Mouse (Mus musculus): ENCODE results near the gene Nisch. TPM values are rescaled to one million over a fixed set of nuclear protein-coding genes. Genes with fewer than 3 reads are reported as not detected.

The Nisch gene
- 137 and 211 TPM in 2 replicates for total RNA-seq (2014; fragmentation: Nextera tagmentation)
- total RNA-seq (2017) = 86.1 and 111 TPM in 2 replicates

DNA sequence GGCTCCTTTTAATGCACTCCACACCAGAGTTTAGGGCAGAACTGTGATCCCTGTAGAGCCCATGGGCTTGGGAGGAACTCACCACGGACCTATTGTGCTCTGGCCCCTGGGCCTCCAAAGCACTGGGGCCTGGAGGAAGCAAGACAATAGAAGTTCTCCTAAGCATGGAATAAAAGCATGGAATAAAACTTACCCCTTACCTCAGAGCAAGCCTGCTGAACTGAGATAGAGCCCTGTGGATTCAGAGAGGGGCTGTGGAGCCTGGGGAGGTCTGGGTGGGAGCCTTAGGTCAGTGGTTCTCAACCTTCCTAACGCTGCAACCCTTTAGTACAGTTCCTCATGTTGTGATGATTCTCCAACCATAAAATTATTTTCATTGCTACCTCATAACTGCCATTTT is at the start of gene Nisch:
Gene Nisch (minus strand): TSS at position 101 of the 400 bp plus-strand sequence.
- ATAC-seq (replicated peaks; ENCODE audit: poor library complexity, severe bottlenecking) = no peak

GRCm38 (mm10) chr14:31260932-31261331 is 44.2 kb upstream of the Nisch start:
- no peak for ATAC-seq (replicated peaks; ENCODE audit: poor library complexity, severe bottlenecking)

GRCm38 (mm10) chr14:31260374-31260773 is 43.6 kb upstream of the Nisch start:
- no peak for ATAC-seq (replicated peaks; ENCODE audit: poor library complexity, severe bottlenecking)

- ATAC-seq (replicated peaks; ENCODE audit: poor library complexity, severe bottlenecking) = no peak
These were observed 41.8 kb upstream of the Nisch start for GRCm38 (mm10) chr14:31258476-31259050.

DNA sequence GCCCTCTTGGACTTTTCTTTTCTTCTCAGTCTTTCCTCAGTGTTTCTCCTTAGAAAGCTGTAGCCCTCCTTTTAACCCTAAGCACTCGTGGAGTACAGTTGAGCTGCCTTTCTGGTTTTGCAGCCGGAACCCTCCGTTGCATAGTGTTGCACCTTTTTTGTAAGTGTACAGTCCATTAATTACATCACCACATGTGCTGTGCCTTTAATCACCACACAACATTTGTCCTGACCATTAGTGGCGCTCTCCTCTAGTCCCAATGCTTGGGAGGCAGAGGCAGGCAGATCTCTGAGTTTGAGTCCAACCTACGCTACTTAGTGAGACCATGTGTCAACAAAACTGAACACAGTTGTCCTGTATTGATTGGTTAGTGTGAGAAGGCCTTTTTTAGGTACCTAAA is 35.3 kb upstream of the Nisch start:
- no peak for ATAC-seq (replicated peaks; ENCODE audit: poor library complexity, severe bottlenecking)

DNA sequence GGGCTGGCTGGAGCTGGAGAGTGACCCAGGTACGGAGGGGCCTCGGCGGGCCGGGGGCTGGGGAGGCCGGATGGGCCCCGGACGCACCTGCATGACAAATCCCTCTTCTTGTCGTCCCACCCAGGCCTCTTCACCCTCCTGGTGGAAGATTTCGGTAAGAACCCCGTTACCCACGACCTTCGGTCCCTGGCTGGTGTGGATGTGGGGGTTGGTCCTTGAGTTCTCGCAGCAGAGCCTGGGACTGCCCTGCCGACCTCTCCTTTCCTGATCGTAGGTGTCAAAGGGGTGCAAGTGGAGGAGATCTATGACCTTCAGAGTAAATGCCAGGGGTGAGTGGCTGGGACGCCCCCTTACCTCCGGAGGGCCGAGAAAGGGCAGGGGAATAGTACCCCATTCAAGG is 34.9 kb upstream of the Nisch start:
- ATAC-seq (replicated peaks; ENCODE audit: poor library complexity, severe bottlenecking) = no peak

GRCm38 (mm10) chr14:31251084-31251604 is 34.4 kb upstream of the Nisch start, which contains the start of the genes Phf7 and Bap1:
Gene Phf7, minus strand, starts transcription at chr14:31251317.
Gene Bap1, plus strand, starts transcription at chr14:31251450.
- peak; percentile 91 for ATAC-seq (replicated peaks; ENCODE audit: poor library complexity, severe bottlenecking)

DNA sequence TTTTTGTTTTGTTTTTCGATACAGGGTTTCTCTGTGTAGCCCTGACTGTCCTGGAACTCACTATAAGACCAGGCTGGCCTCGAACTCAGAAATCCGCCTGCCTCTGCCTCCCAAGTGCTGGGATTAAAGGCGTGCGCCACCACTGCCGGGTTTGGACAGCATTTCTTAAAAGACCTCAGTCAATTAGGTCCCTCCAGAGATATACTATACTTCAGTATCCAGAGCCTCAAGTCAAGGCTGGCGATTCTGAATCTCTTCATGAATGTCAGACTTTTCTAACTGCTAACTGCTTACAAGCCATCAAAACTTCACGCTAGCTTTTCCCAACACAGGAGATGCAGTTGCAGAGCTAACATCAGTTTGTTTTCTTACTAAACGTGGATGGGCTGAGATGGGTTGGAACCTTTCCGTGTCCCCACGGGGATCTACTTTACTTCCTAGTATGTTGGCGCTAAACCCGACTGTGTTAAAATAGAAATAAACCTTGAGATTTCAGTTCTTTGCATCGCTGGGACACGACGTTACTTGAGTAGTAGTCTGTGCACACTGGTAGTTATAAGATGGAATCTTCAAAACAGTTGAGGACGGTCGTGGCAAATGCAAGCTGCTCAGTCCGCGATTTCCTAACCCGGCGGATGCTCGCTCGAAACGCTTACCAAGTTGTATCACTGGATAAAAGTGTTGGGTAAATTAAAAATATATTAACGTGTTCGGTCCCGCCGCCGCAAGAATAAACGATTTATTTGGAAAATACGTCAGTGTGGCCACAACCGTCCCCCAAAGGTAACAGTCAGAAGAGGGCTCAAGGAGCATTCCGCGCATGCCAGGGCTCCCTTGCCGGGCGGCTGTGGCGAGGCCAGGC is 33.7 kb upstream of the Nisch start:
- peak; percentile 3; the same call in 1 of the 2 replicates for ATAC-seq (replicated peaks; ENCODE audit: poor library complexity, severe bottlenecking)

GRCm38 (mm10) chr14:31248396-31248795 is 31.6 kb upstream of the Nisch start:
- no peak for ATAC-seq (replicated peaks; ENCODE audit: poor library complexity, severe bottlenecking)

GRCm38 (mm10) chr14:31245946-31246345 is 29.2 kb upstream of the Nisch start:
- ATAC-seq (replicated peaks; ENCODE audit: poor library complexity, severe bottlenecking) = no peak

DNA sequence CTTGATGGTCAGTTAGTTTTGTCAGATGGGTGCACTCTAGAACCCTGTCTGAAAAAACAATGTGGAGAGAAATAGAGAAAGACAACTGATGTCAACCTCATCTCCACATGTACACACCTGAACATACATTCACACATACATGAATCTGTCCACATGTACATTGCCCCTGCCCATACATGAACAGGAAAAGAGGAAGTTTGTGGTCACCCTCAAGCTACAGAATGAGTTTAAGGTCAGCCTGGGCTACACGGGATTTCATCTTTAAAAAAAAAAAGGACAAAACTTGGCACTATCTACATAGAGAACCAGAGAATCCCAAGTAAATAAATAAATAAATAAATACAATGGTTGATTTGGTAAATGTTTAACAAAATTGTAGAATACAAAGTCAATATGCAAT is 28.0 kb upstream of the Nisch start:
- ATAC-seq (replicated peaks; ENCODE audit: poor library complexity, severe bottlenecking) = peak; percentile 70

DNA sequence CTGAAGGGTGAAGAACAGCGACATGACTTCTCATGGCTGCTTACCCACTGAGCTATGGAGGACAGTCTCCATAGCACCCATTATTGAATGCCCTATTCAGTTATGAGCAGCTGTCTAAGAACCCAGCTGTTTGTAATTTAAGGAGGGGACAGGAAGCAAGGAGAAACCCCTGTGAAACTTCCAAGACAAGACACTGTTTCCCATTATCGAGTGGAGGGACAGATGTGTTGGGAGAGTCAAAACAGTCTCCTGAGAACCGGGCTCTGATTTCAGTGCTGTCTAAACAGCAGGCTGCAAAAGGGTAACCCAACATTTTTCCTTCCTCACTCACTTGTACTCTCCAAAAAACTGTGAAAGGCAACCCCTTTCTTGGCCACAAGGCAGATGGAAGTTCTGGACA is 23.8 kb upstream of the Nisch start:
- ATAC-seq (replicated peaks; ENCODE audit: poor library complexity, severe bottlenecking) = no peak

- no peak for ATAC-seq (replicated peaks; ENCODE audit: poor library complexity, severe bottlenecking)
These were observed 20.5 kb upstream of the Nisch start for GRCm38 (mm10) chr14:31237101-31237882.

- peak; percentile 92 for ATAC-seq (replicated peaks; ENCODE audit: poor library complexity, severe bottlenecking)
These were observed 17.3 kb upstream of the Nisch start for GRCm38 (mm10) chr14:31233996-31234591.

GRCm38 (mm10) chr14:31233070-31233995 is 16.6 kb upstream of the Nisch start:
- 0 out of 2 replicates have a peak, but pooled peaks have one; percentile 4 for ATAC-seq (replicated peaks; ENCODE audit: poor library complexity, severe bottlenecking)

DNA sequence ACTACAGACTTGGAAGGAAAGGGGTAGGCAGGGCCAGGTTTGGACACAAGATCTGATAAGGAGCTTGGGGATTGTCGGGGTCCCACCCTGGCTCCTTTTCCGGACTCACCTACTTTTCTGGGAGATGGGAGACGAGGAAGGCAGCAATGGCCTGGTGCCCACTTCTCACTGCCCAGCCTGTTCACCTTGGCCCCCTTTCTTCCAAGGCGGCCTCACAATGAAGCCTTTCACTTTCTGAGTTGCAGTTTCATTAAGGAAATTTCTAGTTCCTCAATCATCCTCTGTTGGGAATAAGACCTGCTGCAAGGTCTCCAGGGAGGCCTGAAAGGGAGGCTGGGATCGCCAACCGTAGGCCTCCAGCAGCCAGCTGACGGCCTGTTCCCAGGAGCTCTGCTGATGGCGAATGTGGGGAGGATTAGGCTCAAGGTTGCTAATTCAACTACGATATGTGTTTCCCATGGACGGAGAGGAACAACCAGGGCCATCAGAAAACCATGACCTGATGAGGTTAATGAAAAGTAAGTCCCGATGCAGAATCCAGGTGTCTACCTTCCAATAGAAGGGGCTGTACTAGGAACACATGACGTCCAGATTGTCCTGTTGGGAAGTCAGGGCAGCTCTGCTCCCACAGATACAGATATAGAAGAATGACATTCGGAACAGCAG is 15.8 kb upstream of the Nisch start:
- peak; percentile 11; the same call in 1 of the 2 replicates for ATAC-seq (replicated peaks; ENCODE audit: poor library complexity, severe bottlenecking)

DNA sequence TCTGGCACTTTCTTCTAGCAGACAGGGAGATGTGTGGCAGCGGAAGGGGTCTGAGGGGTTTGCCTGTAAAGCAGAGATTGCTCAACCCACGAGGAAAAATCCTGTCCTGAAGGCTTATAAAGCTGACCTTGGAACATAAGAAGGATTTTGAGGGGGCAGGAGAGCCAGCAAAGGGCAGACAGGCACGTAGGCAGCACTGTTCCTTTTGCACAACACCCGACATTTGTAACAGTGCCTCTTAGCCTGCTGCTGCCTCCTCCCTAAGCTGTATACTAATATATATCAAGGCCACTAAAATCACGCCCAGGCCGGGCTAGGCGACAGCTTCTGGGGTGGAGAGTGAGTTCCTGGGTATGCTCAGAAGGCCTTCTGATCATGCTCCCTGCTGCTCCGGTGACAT is 13.7 kb upstream of the Nisch start:
- ATAC-seq (replicated peaks; ENCODE audit: poor library complexity, severe bottlenecking) = no peak

DNA sequence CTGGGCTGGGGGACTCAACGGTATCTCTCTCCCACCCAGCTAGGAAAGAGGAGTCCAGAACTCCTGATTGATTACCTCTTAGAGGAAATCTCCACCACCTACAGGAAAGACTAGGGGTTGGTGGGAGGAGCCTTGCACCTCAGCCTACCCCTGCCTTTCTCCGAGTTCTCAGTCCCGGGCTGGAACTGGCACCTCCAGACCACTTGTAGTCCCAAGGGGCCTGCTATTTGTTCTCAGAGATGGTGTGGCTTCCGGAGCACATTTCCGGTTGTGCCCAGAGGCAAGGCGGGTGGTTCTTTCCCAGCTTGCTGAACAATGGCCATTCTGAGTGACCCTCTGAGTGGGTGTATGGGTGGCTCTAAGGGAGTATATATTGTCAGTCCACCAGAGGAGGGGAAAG is 11.5 kb upstream of the Nisch start:
- ATAC-seq (replicated peaks; ENCODE audit: poor library complexity, severe bottlenecking) = peak; percentile 52

All from granulocyte monocyte progenitor cell, adult 5-6 weeks (primary cell).